Mouse (Mus musculus): Measurements from ENCODE around the gene Phyh. TPM values are rescaled to one million over a fixed set of nuclear protein-coding genes. Genes with fewer than 3 reads are reported as not detected.

Gene Phyh
- polyA plus RNA-seq (2014; fragmentation: Nextera tagmentation; extraction: Ambion mirVana): 38.2 and 44.1 TPM in 2 replicates

- Histone ChIP-seq H3K4me3 (ENCODE audit: low read depth, low read length) (peak within 1 kb of the TSS; percentile 63), H3K4me2 (ENCODE audit: low read depth, low read length) (peak within 1 kb of the TSS; percentile 82), H3K9ac (ENCODE audit: low read depth, low read length) (peak within 1 kb of the TSS; percentile 84), H3K27ac (replicated peaks; ENCODE audit: low read depth, low read length) (peak within 1 kb of the TSS; percentile 78), H3K4me1 (ENCODE audit: control insufficient read depth, insufficient read depth, low read length) (peaks cover 9% of the 10 kb centered on the region; the same call in 1 of the 2 replicates), H3K36me3 (ENCODE audit: control insufficient read depth, insufficient read depth, low read length) (0 out of 2 replicates have a peak, but pooled peaks cover 4% of the 10 kb centered on the region), H3K27me3 (replicated peaks; ENCODE audit: control insufficient read depth, insufficient read depth, low read length) (no peaks in the 10 kb centered on the region), H3K9me3 (ENCODE audit: control insufficient read depth, low read length) (no peaks in the 10 kb centered on the region)
- ATAC-seq (ENCODE audit: low read depth) (peak; percentile 98), DNase-seq (ENCODE audit: low spot score) (peak; percentile 95)
- WGBS: 9% methylated on average over 27 of the region's 35 CpGs
Observed at GRCm38 (mm10) chr2:4918860-4919739, at the start of gene Phyh. Gene Phyh, plus strand, starts transcription at chr2:4919019.

DNA sequence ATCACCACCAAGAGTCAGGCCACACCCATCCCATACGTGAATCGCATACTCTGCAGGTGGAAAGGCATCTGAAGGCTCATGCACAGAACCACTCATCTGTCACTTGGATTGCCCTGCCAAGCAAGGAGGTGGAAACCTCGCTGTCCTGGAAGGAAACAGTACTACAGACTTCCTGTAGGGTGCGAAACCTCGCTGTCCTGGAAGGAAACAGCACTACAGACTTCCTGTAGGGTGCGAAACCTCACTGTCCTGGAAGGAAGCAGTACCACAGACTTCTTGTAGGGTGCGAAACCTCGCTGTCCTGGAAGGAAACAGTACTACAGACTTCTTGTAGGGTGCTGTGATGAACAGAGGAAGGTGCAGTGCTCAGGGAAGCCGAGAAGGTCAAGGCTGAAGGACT is 46.1 kb upstream of the Phyh start:
- WGBS: 74% methylated on average over 9 of the region's 9 CpGs

GRCm38 (mm10) chr2:4873331-4873730 is 45.5 kb upstream of the Phyh start:
- WGBS: 62% methylated on average over 6 of the region's 6 CpGs
- no peak for ATAC-seq (ENCODE audit: low read depth)
- Histone ChIP-seq H3K4me3 (ENCODE audit: low read depth, low read length) (no peak overlapping the region), H3K4me1 (ENCODE audit: control insufficient read depth, insufficient read depth, low read length) (no peaks in the 10 kb centered on the region), H3K27ac (replicated peaks; ENCODE audit: low read depth, low read length) (no peak overlapping the region), H3K9ac (ENCODE audit: low read depth, low read length) (no peak overlapping the region), H3K36me3 (ENCODE audit: control insufficient read depth, insufficient read depth, low read length) (no peaks in the 10 kb centered on the region), H3K9me3 (ENCODE audit: control insufficient read depth, low read length) (no peaks in the 10 kb centered on the region), H3K4me2 (ENCODE audit: low read depth, low read length) (no peak overlapping the region), H3K27me3 (replicated peaks; ENCODE audit: control insufficient read depth, insufficient read depth, low read length) (no peaks in the 10 kb centered on the region)
- no peak for DNase-seq (ENCODE audit: low spot score)

More for the DNA sequence above, 46.1 kb upstream of the Phyh start:
- DNase-seq (ENCODE audit: low spot score) (no peak), ATAC-seq (ENCODE audit: low read depth) (no peak)
- H3K9ac ChIP-seq (ENCODE audit: low read depth, low read length): no peak overlapping the region
- no peaks in the 10 kb centered on the region for H3K4me1 ChIP-seq (ENCODE audit: control insufficient read depth, insufficient read depth, low read length)
- H3K4me3 ChIP-seq (ENCODE audit: low read depth, low read length): no peak overlapping the region
- H3K27me3 ChIP-seq (replicated peaks; ENCODE audit: control insufficient read depth, insufficient read depth, low read length): no peaks in the 10 kb centered on the region
- no peaks in the 10 kb centered on the region for H3K36me3 ChIP-seq (ENCODE audit: control insufficient read depth, insufficient read depth, low read length)
- H3K4me2 ChIP-seq (ENCODE audit: low read depth, low read length): no peak overlapping the region
- no peak overlapping the region for H3K27ac ChIP-seq (replicated peaks; ENCODE audit: low read depth, low read length)
- no peaks in the 10 kb centered on the region for H3K9me3 ChIP-seq (ENCODE audit: control insufficient read depth, low read length)

- H3K9ac ChIP-seq (ENCODE audit: low read depth, low read length): no peak overlapping the region
- H3K36me3 ChIP-seq (ENCODE audit: control insufficient read depth, insufficient read depth, low read length): no peaks in the 10 kb centered on the region
- no peaks in the 10 kb centered on the region for H3K9me3 ChIP-seq (ENCODE audit: control insufficient read depth, low read length)
- H3K27me3 ChIP-seq (replicated peaks; ENCODE audit: control insufficient read depth, insufficient read depth, low read length): no peaks in the 10 kb centered on the region
- no peaks in the 10 kb centered on the region for H3K4me1 ChIP-seq (ENCODE audit: control insufficient read depth, insufficient read depth, low read length)
- WGBS: 36% methylated on average over 1 of the region's 1 CpGs
- H3K27ac ChIP-seq (replicated peaks; ENCODE audit: low read depth, low read length): no peak overlapping the region
- DNase-seq (ENCODE audit: low spot score): no peak
- no peak overlapping the region for H3K4me2 ChIP-seq (ENCODE audit: low read depth, low read length)
- no peak for ATAC-seq (ENCODE audit: low read depth)
- H3K4me3 ChIP-seq (ENCODE audit: low read depth, low read length): no peak overlapping the region
Observed at GRCm38 (mm10) chr2:4875090-4875489, 43.7 kb upstream of the Phyh start.

GRCm38 (mm10) chr2:4876131-4876530 is 42.7 kb upstream of the Phyh start:
- ATAC-seq (ENCODE audit: low read depth) (no peak), DNase-seq (ENCODE audit: low spot score) (no peak)
- 73% methylated on average over 3 of the region's 3 CpGs for WGBS
- Histone ChIP-seq H3K27me3 (replicated peaks; ENCODE audit: control insufficient read depth, insufficient read depth, low read length) (no peaks in the 10 kb centered on the region), H3K4me2 (ENCODE audit: low read depth, low read length) (no peak overlapping the region), H3K4me3 (ENCODE audit: low read depth, low read length) (no peak overlapping the region), H3K9me3 (ENCODE audit: control insufficient read depth, low read length) (no peaks in the 10 kb centered on the region), H3K36me3 (ENCODE audit: control insufficient read depth, insufficient read depth, low read length) (no peaks in the 10 kb centered on the region), H3K4me1 (ENCODE audit: control insufficient read depth, insufficient read depth, low read length) (peaks cover 6% of the 10 kb centered on the region; the same call in 1 of the 2 replicates), H3K9ac (ENCODE audit: low read depth, low read length) (no peak overlapping the region), H3K27ac (replicated peaks; ENCODE audit: low read depth, low read length) (no peak overlapping the region)

- Histone ChIP-seq H3K4me3 (ENCODE audit: low read depth, low read length) (peak overlapping the region; percentile 91), H3K27ac (replicated peaks; ENCODE audit: low read depth, low read length) (peak overlapping the region; percentile 100), H3K9ac (ENCODE audit: low read depth, low read length) (peak overlapping the region; percentile 99), H3K27me3 (replicated peaks; ENCODE audit: control insufficient read depth, insufficient read depth, low read length) (no peaks in the 10 kb centered on the region), H3K9me3 (ENCODE audit: control insufficient read depth, low read length) (no peaks in the 10 kb centered on the region), H3K4me1 (ENCODE audit: control insufficient read depth, insufficient read depth, low read length) (peaks cover 14% of the 10 kb centered on the region), H3K36me3 (ENCODE audit: control insufficient read depth, insufficient read depth, low read length) (peaks cover 9% of the 10 kb centered on the region), H3K4me2 (ENCODE audit: low read depth, low read length) (peak overlapping the region; percentile 73)
- DNase-seq (ENCODE audit: low spot score) (peak; percentile 50), ATAC-seq (ENCODE audit: low read depth) (peak; percentile 34)
- 1% methylated on average over 20 of the region's 20 CpGs for WGBS
Observed at GRCm38 (mm10) chr2:4880737-4881349, 38.0 kb upstream of the Phyh start.

GRCm38 (mm10) chr2:4881350-4882248 is 37.2 kb upstream of the Phyh start, which contains the start of gene Sephs1:
Gene Sephs1, plus strand, starts transcription at chr2:4881564.
- H3K9me3 ChIP-seq (ENCODE audit: control insufficient read depth, low read length): no peaks in the 10 kb centered on the region
- peaks cover 14% of the 10 kb centered on the region for H3K4me1 ChIP-seq (ENCODE audit: control insufficient read depth, insufficient read depth, low read length)
- H3K4me2 ChIP-seq (ENCODE audit: low read depth, low read length): peak within 1 kb of the TSS; percentile 73
- peak within 1 kb of the TSS; percentile 99 for H3K9ac ChIP-seq (ENCODE audit: low read depth, low read length)
- peak; percentile 93 for DNase-seq (ENCODE audit: low spot score)
- peak; percentile 85 for ATAC-seq (ENCODE audit: low read depth)
- peak within 1 kb of the TSS; percentile 100 for H3K27ac ChIP-seq (replicated peaks; ENCODE audit: low read depth, low read length)
- peak within 1 kb of the TSS; percentile 91 for H3K4me3 ChIP-seq (ENCODE audit: low read depth, low read length)
- H3K36me3 ChIP-seq (ENCODE audit: control insufficient read depth, insufficient read depth, low read length): peaks cover 16% of the 10 kb centered on the region
- 2% methylated on average over 28 of the region's 115 CpGs for WGBS
- H3K27me3 ChIP-seq (replicated peaks; ENCODE audit: control insufficient read depth, insufficient read depth, low read length): no peaks in the 10 kb centered on the region

DNA sequence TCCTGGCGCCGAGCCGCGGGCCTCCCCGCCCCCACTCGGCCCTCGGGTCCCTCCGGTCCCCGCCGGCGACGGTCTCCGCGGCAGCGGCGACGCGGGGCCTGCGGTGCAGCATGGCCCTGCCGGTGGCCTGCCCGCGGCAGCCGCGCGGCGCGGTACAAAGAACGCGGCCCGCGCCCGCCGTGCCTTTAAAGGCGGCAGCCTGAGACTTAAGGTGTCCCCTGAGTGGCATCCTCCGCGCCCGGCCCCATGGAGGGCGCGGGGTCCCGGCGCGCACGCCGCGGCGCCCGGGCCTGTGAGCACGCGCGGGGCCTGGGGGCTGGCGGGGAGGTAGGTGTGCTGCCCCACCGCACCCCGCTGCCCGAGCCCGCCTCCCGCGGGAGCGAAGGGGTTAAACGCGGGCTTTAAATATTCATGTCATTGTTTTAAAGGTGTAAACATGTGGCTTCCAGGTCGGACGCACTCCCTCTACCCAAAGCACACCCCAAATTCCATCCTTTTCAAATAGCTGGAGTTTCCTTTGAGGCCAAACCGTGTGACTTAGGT is 36.5 kb upstream of the Phyh start:
- Histone ChIP-seq H3K9me3 (ENCODE audit: control insufficient read depth, low read length) (no peaks in the 10 kb centered on the region), H3K27ac (replicated peaks; ENCODE audit: low read depth, low read length) (peak overlapping the region; percentile 100), H3K4me2 (ENCODE audit: low read depth, low read length) (peak overlapping the region; percentile 73), H3K4me3 (ENCODE audit: low read depth, low read length) (peak overlapping the region; percentile 91), H3K9ac (ENCODE audit: low read depth, low read length) (peak overlapping the region; percentile 99), H3K4me1 (ENCODE audit: control insufficient read depth, insufficient read depth, low read length) (peaks cover 14% of the 10 kb centered on the region), H3K36me3 (ENCODE audit: control insufficient read depth, insufficient read depth, low read length) (peaks cover 24% of the 10 kb centered on the region), H3K27me3 (replicated peaks; ENCODE audit: control insufficient read depth, insufficient read depth, low read length) (no peaks in the 10 kb centered on the region)
- ATAC-seq (ENCODE audit: low read depth): peak; percentile 65
- peak; percentile 60 for DNase-seq (ENCODE audit: low spot score)
- WGBS: 0% methylated on average over 12 of the region's 63 CpGs

All from embryonic facial prominence, embryonic 14.5 days (tissue).